Mouse (Mus musculus) liver, embryonic 11.5 days (tissue): ENCODE measurements around the gene Fgfrl1. TPM values are rescaled to one million over a fixed set of nuclear protein-coding genes. Genes with fewer than 3 reads are reported as not detected.

Experiments used
- ATAC-seq: fragments of 200-750 bp; cut with Nextera tagmentation; replicated peaks from 2 replicates; pipeline ENCODE4 v1.8.0; 2017; ENCODE audit warnings: moderate number of reproducible peaks, mild to moderate bottlenecking, moderate TSS enrichment, moderate library complexity; ENCODE audit not compliant: low FRiP score
- DNase-seq: peaks from one replicate; pipeline ENCODE4 v3.0.0-alpha.2; 2017; ENCODE audit warnings: low spot score
- H3K27ac ChIP-seq: fragments of 300-500 bp; sonication (generic); 2 replicates; pipeline ENCODE4 v1.5.1; 2014; ENCODE audit warnings: mild to moderate bottlenecking, low read depth, low read length, control low read depth
- H3K27me3 ChIP-seq: fragments of 300-500 bp; sonication (generic); replicated peaks from 2 replicates; pipeline ENCODE4 v1.6.1; 2014; ENCODE audit warnings: low read length, mixed read lengths; ENCODE audit not compliant: control insufficient read depth, insufficient read depth
- H3K36me3 ChIP-seq: fragments of 300-500 bp; sonication (generic); 2 replicates; pipeline ENCODE4 v1.6.1; 2014; ENCODE audit warnings: mild to moderate bottlenecking, low read length, moderate library complexity, mixed read lengths; ENCODE audit not compliant: control insufficient read depth, insufficient read depth
- H3K4me1 ChIP-seq: fragments of 300-500 bp; sonication (generic); replicated peaks from 2 replicates; pipeline ENCODE4 v1.6.1; 2014; ENCODE audit warnings: low read length, mixed read lengths; ENCODE audit not compliant: control insufficient read depth, insufficient read depth
- H3K4me2 ChIP-seq: fragments of 300-500 bp; sonication (generic); 2 replicates; pipeline ENCODE4 v1.6.1; 2014; ENCODE audit warnings: mild to moderate bottlenecking, control low read depth, moderate library complexity
- H3K4me3 ChIP-seq: fragments of 300-500 bp; sonication (generic); 2 replicates; pipeline ENCODE4 v1.5.1; 2014; ENCODE audit warnings: low read depth, low read length, control low read depth
- H3K9ac ChIP-seq: fragments of 300-500 bp; sonication (generic); 2 replicates; pipeline ENCODE4 v1.6.1; 2014; ENCODE audit warnings: low read depth, low read length, control low read depth
- H3K9me3 ChIP-seq: fragments of 300-500 bp; sonication (generic); 2 replicates; pipeline ENCODE4 v1.6.1; 2016; ENCODE audit warnings: low read length, inconsistent platforms, mixed read lengths; ENCODE audit not compliant: control insufficient read depth
- WGBS: fragments of 180-500 bp; shearing (Covaris S2); extraction: QIAGEN DNeasy Blood & Tissue Kit; methylation state at CpG from one replicate; pipeline ENCODE4 v1.1.7; 2014; 5-methylcytosine and 5-hydroxymethylcytosine counted together
- polyA plus RNA-seq: library from polyadenylated mRNA; unstranded; fragments of >200 nt; fragmentation: Nextera tagmentation; extraction: Ambion mirVana; gene quantifications from 2 replicates; pipeline ENCODE4 v1.2.1, GENCODE M21; 2014

Gene Fgfrl1
- polyA plus RNA-seq, 1 experiment from 2014 or later, result 21.3 TPM

DNA sequence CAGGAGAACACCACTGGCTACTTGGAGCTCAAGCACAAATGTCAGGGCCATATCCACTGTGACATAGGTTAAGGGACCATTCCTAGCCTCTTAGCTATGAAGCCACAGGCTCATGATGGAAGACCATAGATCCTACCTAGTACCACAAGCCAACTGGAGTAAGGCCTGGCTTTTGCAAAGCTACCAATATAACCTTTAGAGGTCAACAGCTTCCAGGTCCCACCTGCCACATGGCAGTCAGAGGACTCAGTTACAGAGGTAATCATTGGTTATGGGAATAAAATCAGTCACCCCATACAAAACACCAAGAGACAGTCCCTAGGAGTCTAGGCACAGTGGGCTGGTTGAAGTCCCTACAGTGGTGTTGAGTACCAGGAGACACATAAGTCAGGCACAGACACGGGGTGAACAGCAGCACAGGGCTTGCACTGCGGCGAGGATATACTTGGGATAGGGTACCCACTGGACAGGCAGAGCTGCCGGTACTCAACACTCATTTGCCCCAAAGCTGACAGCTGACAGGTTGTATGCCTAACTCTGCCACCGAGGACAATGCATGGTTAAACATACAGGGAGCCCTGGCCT is 41.0 kb upstream of the Fgfrl1 start:
- ATAC-seq (no peak), DNase-seq (no peak)
- H3K4me2 ChIP-seq, result no peak overlapping the region
- WGBS, result 80% methylated on average over 5 of the region's 5 CpGs
- H3K9ac ChIP-seq, result no peak overlapping the region
- H3K4me3 ChIP-seq, result no peak overlapping the region
- no peak overlapping the region for H3K27ac ChIP-seq
- H3K9me3 ChIP-seq, result no peaks in the 10 kb centered on the region
- H3K36me3 ChIP-seq, result peaks cover 37% of the 10 kb centered on the region
- H3K4me1 ChIP-seq, result no peaks in the 10 kb centered on the region
- H3K27me3 ChIP-seq, result no peaks in the 10 kb centered on the region

DNA sequence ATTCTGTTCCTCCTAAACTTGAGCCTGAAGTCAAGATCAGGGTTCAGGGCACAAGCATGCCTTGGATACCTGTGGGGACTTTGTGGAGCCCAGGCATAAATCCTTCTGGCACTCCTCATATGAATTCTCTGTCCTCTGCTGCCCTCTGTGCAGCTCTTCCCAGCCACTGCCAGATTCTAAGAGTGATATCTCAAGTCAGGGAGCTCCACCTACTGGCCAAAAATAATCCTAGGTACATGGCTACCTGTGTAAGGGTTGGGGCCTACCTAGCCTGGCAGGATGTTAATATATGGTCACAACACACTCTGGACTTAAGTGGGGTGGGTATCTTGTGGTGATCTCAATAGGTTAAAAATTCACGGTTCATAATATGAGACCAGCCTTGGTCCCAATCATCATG is 40.4 kb upstream of the Fgfrl1 start:
- H3K27ac ChIP-seq, result no peak overlapping the region
- no peaks in the 10 kb centered on the region for H3K9me3 ChIP-seq
- H3K9ac ChIP-seq, result no peak overlapping the region
- DNase-seq, result peak; percentile 36
- H3K4me2 ChIP-seq, result no peak overlapping the region
- peaks cover 36% of the 10 kb centered on the region for H3K36me3 ChIP-seq
- ATAC-seq, result peak; percentile 65
- WGBS, result 62% methylated on average over 1 of the region's 1 CpGs
- no peak overlapping the region for H3K4me3 ChIP-seq
- no peaks in the 10 kb centered on the region for H3K27me3 ChIP-seq
- no peaks in the 10 kb centered on the region for H3K4me1 ChIP-seq

- Histone ChIP-seq H3K27me3 (no peaks in the 10 kb centered on the region), H3K4me2 (no peak overlapping the region), H3K9ac (no peak overlapping the region), H3K27ac (no peak overlapping the region), H3K4me3 (no peak overlapping the region), H3K36me3 (peaks cover 34% of the 10 kb centered on the region), H3K4me1 (no peaks in the 10 kb centered on the region), H3K9me3 (no peaks in the 10 kb centered on the region)
- no peak for DNase-seq
- no peak for ATAC-seq
- 85% methylated on average over 6 of the region's 6 CpGs for WGBS
Observed at GRCm38 (mm10) chr5:108653341-108653740, 38.8 kb upstream of the Fgfrl1 start.

DNA sequence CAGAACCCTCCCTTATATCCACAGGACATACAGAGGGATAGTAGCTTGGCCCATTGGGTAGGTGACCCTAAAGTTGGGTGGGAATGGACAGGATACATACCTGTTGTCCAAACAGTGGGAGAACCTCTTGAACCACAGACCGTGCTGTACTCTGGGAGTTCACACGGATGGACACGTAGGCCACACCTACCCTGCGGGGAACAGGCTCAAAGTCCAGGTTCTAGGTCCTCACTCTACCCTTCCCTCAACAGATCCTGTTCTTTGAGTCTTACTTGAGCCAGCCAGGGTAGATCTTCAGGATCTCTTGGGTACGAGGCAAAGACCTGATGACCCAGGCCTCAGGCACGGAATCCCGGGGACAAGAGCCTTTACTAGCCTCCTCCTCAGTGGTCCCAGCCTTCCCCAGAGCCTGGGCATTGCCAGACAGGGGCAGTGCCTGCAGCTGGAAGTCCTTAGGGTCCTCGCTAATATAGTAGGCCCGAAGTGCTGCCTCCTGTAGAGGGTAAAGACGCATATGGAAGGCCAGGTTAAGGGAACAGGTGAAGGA is 37.7 kb upstream of the Fgfrl1 start:
- ATAC-seq (no peak), DNase-seq (peak; percentile 24)
- H3K27me3 ChIP-seq, result no peaks in the 10 kb centered on the region
- WGBS, result 92% methylated on average over 10 of the region's 10 CpGs
- H3K4me2 ChIP-seq, result no peak overlapping the region
- H3K4me3 ChIP-seq, result no peak overlapping the region
- H3K9ac ChIP-seq, result no peak overlapping the region
- H3K27ac ChIP-seq, result no peak overlapping the region
- H3K9me3 ChIP-seq, result no peaks in the 10 kb centered on the region
- H3K36me3 ChIP-seq, result peaks cover 27% of the 10 kb centered on the region
- peaks cover 3% of the 10 kb centered on the region for H3K4me1 ChIP-seq

GRCm38 (mm10) chr5:108655381-108655780 is 36.8 kb upstream of the Fgfrl1 start:
- Histone ChIP-seq H3K36me3 (peaks cover 25% of the 10 kb centered on the region), H3K4me2 (no peak overlapping the region), H3K4me3 (no peak overlapping the region), H3K27ac (no peak overlapping the region), H3K4me1 (peaks cover 9% of the 10 kb centered on the region), H3K27me3 (no peaks in the 10 kb centered on the region), H3K9me3 (no peaks in the 10 kb centered on the region), H3K9ac (no peak overlapping the region)
- WGBS, result 91% methylated on average over 9 of the region's 9 CpGs
- ATAC-seq, result no peak
- DNase-seq, result peak; percentile 25

- no peak overlapping the region for H3K9ac ChIP-seq
- no peak overlapping the region for H3K4me2 ChIP-seq
- no peak overlapping the region for H3K27ac ChIP-seq
- H3K9me3 ChIP-seq, result no peaks in the 10 kb centered on the region
- no peak overlapping the region for H3K4me3 ChIP-seq
- no peak for ATAC-seq
- no peaks in the 10 kb centered on the region for H3K27me3 ChIP-seq
- DNase-seq, result no peak
- WGBS, result 91% methylated on average over 15 of the region's 15 CpGs
- peaks cover 25% of the 10 kb centered on the region for H3K36me3 ChIP-seq
- peaks cover 9% of the 10 kb centered on the region for H3K4me1 ChIP-seq
Observed at GRCm38 (mm10) chr5:108655891-108656650, 36.1 kb upstream of the Fgfrl1 start.

- DNase-seq (no peak), ATAC-seq (no peak)
- H3K9ac ChIP-seq, result no peak overlapping the region
- no peak overlapping the region for H3K4me3 ChIP-seq
- 79% methylated on average over 5 of the region's 5 CpGs for WGBS
- H3K4me1 ChIP-seq, result peaks cover 9% of the 10 kb centered on the region
- H3K9me3 ChIP-seq, result no peaks in the 10 kb centered on the region
- H3K4me2 ChIP-seq, result no peak overlapping the region
- H3K27ac ChIP-seq, result no peak overlapping the region
- no peaks in the 10 kb centered on the region for H3K27me3 ChIP-seq
- peaks cover 23% of the 10 kb centered on the region for H3K36me3 ChIP-seq
Observed at GRCm38 (mm10) chr5:108657406-108657805, 34.8 kb upstream of the Fgfrl1 start.

DNA sequence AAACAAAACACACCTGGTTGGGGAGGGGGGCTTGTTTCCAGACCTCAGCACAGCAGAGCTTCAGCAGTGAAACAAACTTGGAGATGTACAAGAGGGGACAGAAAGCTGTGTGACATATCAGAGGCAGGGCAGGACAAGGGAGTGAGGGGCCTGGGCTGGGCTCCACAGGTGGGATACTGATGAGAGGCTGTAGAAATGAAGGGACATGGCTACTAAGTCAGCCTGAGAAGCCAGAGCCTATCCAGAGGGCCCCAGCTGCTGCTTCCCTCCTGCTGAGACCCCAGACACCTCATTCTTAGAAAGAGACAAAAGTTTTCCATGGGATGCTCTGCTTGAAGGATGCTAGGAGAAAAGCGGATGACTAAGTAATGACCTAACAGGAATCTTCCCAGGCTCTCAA is 33.6 kb upstream of the Fgfrl1 start:
- no peak for ATAC-seq
- Histone ChIP-seq H3K9ac (no peak overlapping the region), H3K36me3 (peaks cover 13% of the 10 kb centered on the region; the same call in 1 of the 2 replicates), H3K9me3 (no peaks in the 10 kb centered on the region), H3K4me2 (no peak overlapping the region), H3K27me3 (no peaks in the 10 kb centered on the region), H3K27ac (no peak overlapping the region), H3K4me1 (peaks cover 9% of the 10 kb centered on the region), H3K4me3 (no peak overlapping the region)
- DNase-seq, result no peak
- WGBS, result 93% methylated on average over 1 of the region's 1 CpGs
